Mouse (Mus musculus): ENCODE results near the gene Ccdc177.

Gene Ccdc177

DNA sequence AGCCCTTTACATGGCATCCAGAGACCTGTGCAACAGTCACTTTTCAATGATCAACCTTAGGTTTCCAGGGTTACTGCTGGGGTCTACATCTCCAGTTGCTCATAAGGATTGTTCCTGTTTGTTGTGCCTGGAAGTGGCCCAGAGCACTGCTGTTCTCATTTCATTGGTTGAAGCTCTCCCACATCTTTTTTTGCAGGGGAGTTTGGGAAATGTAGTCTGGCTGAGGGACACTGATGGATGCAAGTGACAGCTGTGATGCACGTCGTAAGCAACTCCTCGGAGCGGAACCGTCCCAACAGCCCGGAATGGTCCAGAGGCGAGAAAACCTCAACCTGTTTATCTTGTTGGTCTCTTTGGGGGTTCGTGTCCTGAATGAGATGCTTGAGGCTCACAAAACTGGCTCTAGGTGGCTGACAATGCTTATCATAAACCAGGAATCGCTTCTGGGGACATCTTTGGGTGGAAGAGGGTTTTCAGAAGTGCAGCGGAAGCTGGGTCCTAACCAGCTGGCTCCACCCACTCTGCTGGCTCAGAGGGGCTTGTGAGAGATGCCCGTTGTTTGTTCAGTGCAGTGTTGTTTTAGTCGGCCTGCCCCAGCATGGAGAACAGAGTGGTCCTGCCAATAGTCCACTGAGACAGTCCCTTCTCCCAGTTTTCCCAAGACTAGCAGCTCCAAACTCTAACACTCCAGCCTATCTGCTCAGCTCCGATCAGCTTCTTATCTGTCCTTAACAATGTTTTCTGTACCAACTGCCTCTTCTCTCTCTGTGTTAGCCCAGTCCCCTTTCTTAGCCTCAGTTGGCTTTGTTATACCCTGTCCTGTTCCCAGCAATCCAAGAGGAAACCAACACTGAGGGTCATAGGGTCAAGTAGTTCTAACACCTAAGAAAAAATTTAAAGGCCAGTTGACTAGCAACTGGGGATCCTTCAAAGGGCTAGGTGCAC is 25.7 kb downstream of the Ccdc177 start:
- DNase-seq: no peak

GRCm38 (mm10) chr12:80730567-80730966 is 29.9 kb downstream of the Ccdc177 start:
- DNase-seq: peak; percentile 73

DNA sequence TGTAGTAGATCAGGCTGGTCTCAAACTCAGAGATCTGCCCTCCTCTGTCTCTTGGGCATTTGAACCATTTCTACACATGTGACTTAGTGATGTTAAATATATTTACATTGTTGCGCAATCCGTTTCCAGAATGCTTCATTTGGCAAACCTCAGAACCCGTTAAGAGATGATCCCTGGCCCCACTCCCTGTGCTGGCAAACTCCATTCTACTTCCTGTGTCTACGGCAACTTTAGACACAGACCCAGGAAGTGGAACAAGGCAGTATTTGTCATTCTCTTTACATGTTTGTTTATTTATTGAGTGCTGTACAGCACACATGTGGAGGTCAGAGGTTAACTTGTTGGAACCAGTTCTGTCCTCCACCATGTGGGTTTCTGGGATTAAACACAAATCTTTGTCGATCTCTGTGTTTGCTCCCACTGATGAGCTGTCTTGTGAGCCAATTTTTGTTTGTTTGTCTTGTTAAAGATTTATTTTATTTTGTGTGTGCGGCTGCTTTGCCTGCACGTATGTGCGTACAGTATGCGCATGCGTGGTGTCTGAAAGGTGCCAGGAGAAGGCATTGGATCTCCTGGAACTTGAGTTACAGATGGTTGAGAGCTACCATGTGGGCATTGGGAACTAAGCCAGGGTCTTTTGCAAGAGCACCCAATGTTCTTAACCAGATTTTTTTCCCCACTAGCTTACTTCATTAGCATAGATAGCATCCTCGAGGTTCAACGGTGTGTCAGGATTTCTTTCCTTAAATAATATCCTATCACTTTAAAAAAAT is 30.5 kb downstream of the Ccdc177 start:
- no peak for DNase-seq

DNA sequence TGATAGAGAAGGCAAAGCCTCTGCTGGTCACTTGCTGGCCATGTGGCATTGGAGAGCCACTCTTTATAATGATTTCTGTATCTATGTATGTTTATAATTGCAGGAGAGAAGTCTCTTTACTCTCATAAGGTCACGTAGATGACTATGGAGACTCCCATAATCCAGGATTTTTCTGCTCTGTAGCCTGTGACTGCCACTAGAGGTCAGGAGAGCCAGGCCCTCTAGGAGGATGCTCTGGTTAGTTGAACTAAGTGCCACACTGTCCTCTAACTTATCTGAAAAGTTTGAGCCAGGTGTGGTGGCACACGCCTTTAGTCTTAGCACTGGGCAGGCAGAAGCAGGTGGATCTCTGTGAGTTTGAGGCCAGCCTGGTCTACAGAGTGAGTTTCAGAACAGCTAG is 31.7 kb downstream of the Ccdc177 start:
- DNase-seq: no peak

DNA sequence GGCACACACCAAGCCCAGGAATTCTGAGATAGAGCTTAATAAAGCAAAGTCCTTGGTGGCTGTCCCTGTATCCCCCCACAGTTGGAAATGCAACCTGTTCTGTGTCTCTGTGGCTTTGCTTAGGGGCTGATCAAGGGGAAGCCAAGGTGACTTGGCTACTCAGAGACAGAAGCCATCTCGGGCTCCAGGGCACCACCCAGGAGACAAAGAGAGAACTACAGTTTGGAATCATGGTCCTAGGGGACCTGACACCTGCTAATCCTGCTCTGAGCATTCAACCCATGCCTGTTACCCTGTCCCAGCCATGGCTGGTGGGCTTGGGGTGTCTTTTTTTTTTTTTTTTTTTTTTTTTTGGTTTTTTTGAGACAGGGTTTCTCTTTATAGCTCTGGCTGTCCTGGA is 32.3 kb downstream of the Ccdc177 start:
- no peak for DNase-seq

- peak; percentile 92 for DNase-seq
Measured at GRCm38 (mm10) chr12:80724853-80725559, 35.5 kb downstream of the Ccdc177 start.

DNA sequence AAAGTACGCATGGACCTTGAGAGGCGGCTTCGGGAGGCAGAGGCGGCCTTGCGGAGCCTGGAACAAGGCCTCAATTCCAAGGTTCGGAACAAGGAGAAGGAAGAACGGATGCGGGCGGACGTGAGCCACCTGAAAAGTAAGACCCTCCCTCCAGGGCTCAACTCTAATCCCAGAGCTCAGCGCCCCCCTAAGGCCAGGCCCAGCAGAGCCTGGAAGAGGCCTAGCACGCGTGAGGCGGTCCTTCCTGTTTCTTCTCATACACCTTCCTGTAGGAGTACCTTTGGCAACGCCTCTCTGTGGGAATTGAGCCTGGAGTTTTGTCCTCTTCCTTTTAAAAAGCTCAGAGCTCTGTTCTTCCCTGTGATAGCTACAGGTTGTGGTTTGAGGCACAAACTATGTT is 39.0 kb downstream of the Ccdc177 start:
- DNase-seq: no peak

DNA sequence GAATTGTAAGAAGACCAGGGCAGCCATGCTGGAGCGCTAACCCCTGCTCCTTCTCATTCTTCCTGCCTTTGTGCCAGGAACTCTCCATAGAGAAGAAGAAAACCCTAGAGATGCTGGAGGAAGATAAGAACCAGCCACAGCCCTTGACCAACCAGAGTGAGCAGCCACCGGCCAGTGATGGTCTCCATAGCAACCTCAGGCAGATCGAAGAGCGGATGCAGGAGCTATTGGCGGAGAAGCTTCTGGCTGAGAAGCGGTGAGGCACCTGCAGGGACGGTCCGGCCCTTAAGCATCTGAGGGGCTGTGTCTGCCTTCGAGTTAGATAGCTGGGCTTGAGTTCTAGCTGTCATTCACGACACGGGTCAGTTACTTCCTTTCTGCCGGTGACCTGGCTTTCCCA is 40.0 kb downstream of the Ccdc177 start:
- DNase-seq: no peak

GRCm38 (mm10) chr12:80719141-80719540 is 41.3 kb downstream of the Ccdc177 start:
- no peak for DNase-seq

DNA sequence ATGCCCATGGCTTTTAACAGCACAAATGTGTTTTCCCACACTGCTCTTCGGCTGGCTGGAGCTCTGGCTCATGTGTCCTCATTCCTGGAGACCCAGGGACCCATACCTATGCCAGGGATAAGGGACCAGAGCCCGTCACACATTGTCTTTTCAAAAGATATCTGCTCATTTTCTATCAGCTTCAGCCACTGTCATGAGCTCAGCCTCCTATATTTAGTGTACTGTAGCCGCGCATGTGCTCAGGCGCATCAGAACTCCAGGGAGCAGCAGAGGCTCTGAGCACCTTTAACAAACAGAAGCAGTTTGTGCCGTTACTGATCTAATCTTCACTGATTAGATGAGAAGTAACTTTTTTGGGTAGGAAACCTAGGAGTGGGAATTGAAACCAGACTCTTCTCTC is 44.6 kb downstream of the Ccdc177 start:
- no peak for DNase-seq

DNA sequence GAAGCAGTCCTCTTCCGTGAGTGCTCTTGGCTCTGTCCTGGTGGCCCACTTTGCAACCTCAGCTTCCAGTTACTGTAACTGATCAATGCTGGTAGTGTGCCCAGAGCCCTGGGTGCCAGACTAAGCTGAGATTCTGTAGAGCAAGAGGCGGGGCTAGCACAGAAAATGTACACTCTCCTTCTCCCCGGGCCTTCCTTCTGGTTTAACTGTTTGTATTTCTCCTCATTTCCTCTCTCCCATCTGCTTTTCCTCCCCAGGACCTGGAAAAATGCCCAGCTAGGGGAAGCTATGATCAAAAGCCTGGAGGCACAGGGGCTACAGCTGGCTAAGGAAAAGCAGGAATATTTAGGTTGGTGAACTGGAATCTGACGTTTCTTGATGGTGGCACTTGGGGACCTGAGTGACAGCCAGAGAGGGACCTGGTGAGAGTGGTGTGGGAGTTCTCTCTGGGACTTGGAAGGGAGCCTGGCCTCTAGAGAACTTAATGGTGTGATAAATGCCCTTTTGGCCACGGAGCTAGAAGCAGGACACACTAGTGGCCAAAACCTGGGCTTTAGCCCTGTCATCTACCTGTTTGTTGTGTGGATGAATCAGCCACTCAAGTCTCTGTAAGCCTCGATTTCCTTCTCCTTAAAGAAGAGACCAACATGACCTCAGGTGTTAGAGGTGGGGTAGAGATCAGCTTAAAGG is 53.4 kb downstream of the Ccdc177 start:
- DNase-seq: no peak

DNA sequence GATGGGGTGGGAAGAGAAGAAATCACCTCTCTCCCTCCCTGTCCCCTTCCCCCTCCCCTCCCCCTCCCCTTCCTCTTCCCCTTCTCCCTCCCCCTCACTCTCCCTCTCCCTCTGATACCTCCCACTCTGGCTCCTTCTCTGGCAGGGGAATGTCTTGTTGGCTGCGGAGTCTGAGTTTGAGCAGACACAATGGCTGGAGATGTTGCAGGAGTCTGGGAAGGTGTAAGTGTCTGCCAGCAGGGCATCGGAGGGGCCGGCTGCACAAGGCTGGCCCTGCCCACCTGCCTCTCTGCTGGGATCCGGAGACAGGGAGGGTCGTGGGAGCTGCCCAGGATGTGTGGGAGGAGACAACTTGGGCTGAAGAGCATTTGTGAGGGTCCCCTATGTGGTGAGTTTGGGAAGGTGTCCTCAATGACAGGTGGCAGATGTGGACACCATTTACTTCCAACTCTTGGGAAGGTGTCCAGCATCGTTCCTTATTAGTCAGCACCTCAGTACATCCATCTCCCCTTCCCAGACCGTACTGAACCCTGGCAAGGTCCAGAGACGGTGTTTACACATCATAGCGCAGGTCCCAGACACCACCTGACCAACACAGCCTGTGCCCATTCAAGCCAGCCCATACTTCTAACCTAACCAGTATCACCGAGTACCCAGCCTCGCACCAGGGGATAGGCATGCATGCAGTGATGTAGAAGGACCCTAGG is 54.1 kb downstream of the Ccdc177 start:
- DNase-seq: no peak

All from kidney, postnatal 14 days (tissue).